Mouse (Mus musculus): Measurements from ENCODE around the gene Mrpl17. TPM values are rescaled to one million over a fixed set of nuclear protein-coding genes. Genes with fewer than 3 reads are reported as not detected.
"Not testable (repeated sequence)": the region's sequence is repeated elsewhere in the genome, so short reads cannot be mapped to it uniquely, and the experiment has no call there.

The Mrpl17 gene
- 340 and 374 TPM in 2 replicates for polyA plus RNA-seq (2015; fragmentation: Nextera tagmentation; extraction: Ambion mirVana)

GRCm38 (mm10) chr7:105810877-105811489 is at the start of gene Mrpl17:
TSS of gene Mrpl17 (minus strand) at chr7:105811099.
- Histone ChIP-seq H3K4me1 (peaks cover 16% of the 10 kb centered on the region), H3K9me3 (no peaks in the 10 kb centered on the region), H3K36me3 (peaks cover 21% of the 10 kb centered on the region), H3K4me3 (peak within 1 kb of the TSS; percentile 86), H3K27me3 (0 out of 2 replicates have a peak, but pooled peaks cover 3% of the 10 kb centered on the region), H3K9ac (peak within 1 kb of the TSS; percentile 94), H3K4me2 (peak within 1 kb of the TSS; percentile 63), H3K27ac (peak within 1 kb of the TSS; percentile 86)
- WGBS: 0% methylated on average over 48 of the region's 52 CpGs
- peak; percentile 98 for ATAC-seq (ENCODE audit: borderline replicate concordance, extremely low read depth, low FRiP score, low TSS enrichment)

GRCm38 (mm10) chr7:105855718-105856560 is 45.0 kb upstream of the Mrpl17 start:
- not testable (repeated sequence) for H3K27me3 ChIP-seq; H3K4me3 ChIP-seq; ATAC-seq (ENCODE audit: borderline replicate concordance, extremely low read depth, low FRiP score, low TSS enrichment); H3K9ac ChIP-seq; H3K4me2 ChIP-seq; H3K4me1 ChIP-seq; H3K36me3 ChIP-seq; H3K9me3 ChIP-seq; H3K27ac ChIP-seq
- WGBS: no CpG with 5 or more reads among the region's 2 CpGs

- WGBS: 76% methylated on average over 7 of the region's 7 CpGs
- ATAC-seq (ENCODE audit: borderline replicate concordance, extremely low read depth, low FRiP score, low TSS enrichment): no peak
- H3K9me3 ChIP-seq: no peaks in the 10 kb centered on the region
- no peak overlapping the region for H3K27ac ChIP-seq
- H3K36me3 ChIP-seq: no peaks in the 10 kb centered on the region
- no peak overlapping the region for H3K9ac ChIP-seq
- no peak overlapping the region for H3K4me2 ChIP-seq
- no peaks in the 10 kb centered on the region for H3K4me1 ChIP-seq
- no peak overlapping the region for H3K4me3 ChIP-seq
- H3K27me3 ChIP-seq: no peaks in the 10 kb centered on the region
These were observed 13.4 kb upstream of the Mrpl17 start for GRCm38 (mm10) chr7:105824281-105824680.

GRCm38 (mm10) chr7:105818483-105818882 is 7.6 kb upstream of the Mrpl17 start:
- no peak overlapping the region for H3K9ac ChIP-seq
- H3K4me3 ChIP-seq: no peak overlapping the region
- no peaks in the 10 kb centered on the region for H3K36me3 ChIP-seq
- WGBS: 0% methylated on average over 1 of the region's 1 CpGs
- no peaks in the 10 kb centered on the region for H3K9me3 ChIP-seq
- no peaks in the 10 kb centered on the region for H3K4me1 ChIP-seq
- no peak overlapping the region for H3K4me2 ChIP-seq
- 0 out of 2 replicates have a peak, but pooled peaks cover 3% of the 10 kb centered on the region for H3K27me3 ChIP-seq
- no peak for ATAC-seq (ENCODE audit: borderline replicate concordance, extremely low read depth, low FRiP score, low TSS enrichment)
- H3K27ac ChIP-seq: no peak overlapping the region

- Histone ChIP-seq H3K4me1 (no peaks in the 10 kb centered on the region), H3K27me3 (0 out of 2 replicates have a peak, but pooled peaks cover 3% of the 10 kb centered on the region), H3K36me3 (no peaks in the 10 kb centered on the region), H3K4me2 (no peak overlapping the region), H3K27ac (no peak overlapping the region), H3K4me3 (no peak overlapping the region), H3K9me3 (no peaks in the 10 kb centered on the region), H3K9ac (no peak overlapping the region)
- ATAC-seq (ENCODE audit: borderline replicate concordance, extremely low read depth, low FRiP score, low TSS enrichment): no peak
These were observed 5.8 kb upstream of the Mrpl17 start for GRCm38 (mm10) chr7:105816736-105817135.

GRCm38 (mm10) chr7:105813326-105813725 is 2.4 kb upstream of the Mrpl17 start:
- Histone ChIP-seq H3K27me3 (0 out of 2 replicates have a peak, but pooled peaks cover 3% of the 10 kb centered on the region), H3K36me3 (peaks cover 14% of the 10 kb centered on the region), H3K9me3 (no peaks in the 10 kb centered on the region), H3K4me2 (no peak overlapping the region), H3K27ac (no peak overlapping the region), H3K4me1 (peaks cover 16% of the 10 kb centered on the region), H3K9ac (no peak overlapping the region), H3K4me3 (no peak overlapping the region)
- ATAC-seq (ENCODE audit: borderline replicate concordance, extremely low read depth, low FRiP score, low TSS enrichment): no peak
- 86% methylated on average over 3 of the region's 3 CpGs for WGBS

- H3K27ac ChIP-seq: no peak overlapping the region
- H3K4me2 ChIP-seq: no peak overlapping the region
- no peak overlapping the region for H3K9ac ChIP-seq
- H3K4me1 ChIP-seq: peaks cover 16% of the 10 kb centered on the region
- ATAC-seq (ENCODE audit: borderline replicate concordance, extremely low read depth, low FRiP score, low TSS enrichment): no peak
- H3K27me3 ChIP-seq: 0 out of 2 replicates have a peak, but pooled peaks cover 3% of the 10 kb centered on the region
- H3K36me3 ChIP-seq: peaks cover 18% of the 10 kb centered on the region
- no peaks in the 10 kb centered on the region for H3K9me3 ChIP-seq
- 69% methylated on average over 3 of the region's 3 CpGs for WGBS
- H3K4me3 ChIP-seq: no peak overlapping the region
These were observed 1.7 kb upstream of the Mrpl17 start for GRCm38 (mm10) chr7:105812566-105812965.

GRCm38 (mm10) chr7:105811516-105811915 is 617 bp upstream of the Mrpl17 start:
- Histone ChIP-seq H3K27me3 (0 out of 2 replicates have a peak, but pooled peaks cover 3% of the 10 kb centered on the region), H3K4me3 (peak overlapping the region; percentile 16; the same call in 1 of the 2 replicates), H3K9me3 (no peaks in the 10 kb centered on the region), H3K9ac (no peak overlapping the region), H3K4me2 (peak overlapping the region; percentile 38), H3K36me3 (peaks cover 21% of the 10 kb centered on the region), H3K4me1 (peaks cover 16% of the 10 kb centered on the region), H3K27ac (no peak overlapping the region)
- ATAC-seq (ENCODE audit: borderline replicate concordance, extremely low read depth, low FRiP score, low TSS enrichment): no peak

GRCm38 (mm10) chr7:105810280-105810876 is 521 bp downstream of the Mrpl17 start:
- Histone ChIP-seq H3K36me3 (peaks cover 21% of the 10 kb centered on the region), H3K9me3 (no peaks in the 10 kb centered on the region), H3K9ac (peak overlapping the region; percentile 94), H3K27ac (peak overlapping the region; percentile 86), H3K27me3 (0 out of 2 replicates have a peak, but pooled peaks cover 3% of the 10 kb centered on the region), H3K4me1 (peaks cover 16% of the 10 kb centered on the region), H3K4me3 (peak overlapping the region; percentile 86), H3K4me2 (peak overlapping the region; percentile 63)
- ATAC-seq (ENCODE audit: borderline replicate concordance, extremely low read depth, low FRiP score, low TSS enrichment): no peak; the same call in 1 of the 2 replicates
- 2% methylated on average over 37 of the region's 37 CpGs for WGBS

GRCm38 (mm10) chr7:105809836-105810235 is 1.1 kb downstream of the Mrpl17 start:
- H3K27ac ChIP-seq: peak overlapping the region; percentile 86; the same call in 1 of the 2 replicates
- 64% methylated on average over 7 of the region's 7 CpGs for WGBS

GRCm38 (mm10) chr7:105808385-105808784 is 2.5 kb downstream of the Mrpl17 start:
- Histone ChIP-seq H3K27me3 (no peaks in the 10 kb centered on the region), H3K4me3 (no peak overlapping the region), H3K36me3 (peaks cover 21% of the 10 kb centered on the region), H3K9ac (no peak overlapping the region), H3K9me3 (no peaks in the 10 kb centered on the region), H3K4me2 (no peak overlapping the region), H3K4me1 (peaks cover 16% of the 10 kb centered on the region), H3K27ac (no peak overlapping the region)
- 80% methylated on average over 1 of the region's 1 CpGs for WGBS
- no peak for ATAC-seq (ENCODE audit: borderline replicate concordance, extremely low read depth, low FRiP score, low TSS enrichment)

More at GRCm38 (mm10) chr7:105809836-105810235, 1.1 kb downstream of the Mrpl17 start:
- Histone ChIP-seq H3K4me1 (peaks cover 16% of the 10 kb centered on the region), H3K9me3 (no peaks in the 10 kb centered on the region), H3K36me3 (peaks cover 21% of the 10 kb centered on the region), H3K4me3 (peak overlapping the region; percentile 86), H3K4me2 (peak overlapping the region; percentile 63), H3K27me3 (0 out of 2 replicates have a peak, but pooled peaks cover 3% of the 10 kb centered on the region), H3K9ac (peak overlapping the region; percentile 94)
- no peak for ATAC-seq (ENCODE audit: borderline replicate concordance, extremely low read depth, low FRiP score, low TSS enrichment)
